Mouse (Mus musculus) embryonic facial prominence, embryonic 12.5 days (tissue): ENCODE measurements around the gene Lrrc75a. TPM values are rescaled to one million over a fixed set of nuclear protein-coding genes. Genes with fewer than 3 reads are reported as not detected.

ENCODE experiments used
- ATAC-seq: fragments of 200-750 bp; cut with Nextera tagmentation; 2 replicates; pipeline ENCODE4 v1.8.0; 2017; ENCODE audit not compliant: insufficient number of reproducible peaks, insufficient read depth, low FRiP score, low TSS enrichment
- H3K27ac ChIP-seq: fragments of 300-500 bp; sonication (generic); 2 replicates; pipeline ENCODE4 v1.5.1; 2016; ENCODE audit warnings: mild to moderate bottlenecking
- H3K27me3 ChIP-seq: fragments of 300-500 bp; sonication (generic); 2 replicates; pipeline ENCODE4 v1.6.1; 2016; ENCODE audit warnings: mild to moderate bottlenecking, moderate library complexity
- H3K36me3 ChIP-seq: fragments of 300-500 bp; sonication (generic); 2 replicates; pipeline ENCODE4 v1.6.1; 2016; ENCODE audit warnings: mild to moderate bottlenecking
- H3K4me1 ChIP-seq: fragments of 300-500 bp; sonication (generic); 2 replicates; pipeline ENCODE4 v1.6.1; 2016
- H3K4me2 ChIP-seq: fragments of 300-500 bp; sonication (generic); replicated peaks from 2 replicates; pipeline ENCODE4 v1.6.1; 2016; ENCODE audit warnings: mild to moderate bottlenecking, moderate library complexity
- H3K4me3 ChIP-seq: fragments of 300-500 bp; sonication (generic); 2 replicates; pipeline ENCODE4 v1.5.1; 2016; ENCODE audit warnings: mild to moderate bottlenecking
- H3K9ac ChIP-seq: fragments of 300-500 bp; sonication (generic); 2 replicates; pipeline ENCODE4 v1.6.1; 2016; ENCODE audit warnings: mild to moderate bottlenecking, moderate library complexity
- H3K9me3 ChIP-seq: fragments of 300-500 bp; sonication (generic); 2 replicates; pipeline ENCODE4 v1.6.1; 2016; ENCODE audit warnings: mild to moderate bottlenecking, moderate library complexity
- WGBS: fragments of 180-500 bp; shearing (Covaris S2); methylation state at CpG from one replicate; pipeline ENCODE4 v1.1.7; 2016; 5-methylcytosine and 5-hydroxymethylcytosine counted together
- polyA plus RNA-seq: library from polyadenylated mRNA; unstranded; fragments of >200 nt; fragmentation: Nextera tagmentation; extraction: Ambion mirVana; gene quantifications from 2 replicates; pipeline ENCODE4 v1.2.1, GENCODE M21; 2016

Lrrc75a gene
- 22.6 and 24.4 TPM in 2 replicates for polyA plus RNA-seq

GRCm38 (mm10) chr11:62647661-62648590, at the start of gene Lrrc75a:
Gene Lrrc75a, minus strand, starts transcription at chr11:62648523.
- Histone ChIP-seq H3K9me3 (no peaks in the 10 kb centered on the region), H3K4me3 (peak within 1 kb of the TSS; percentile 78), H3K27ac (peak within 1 kb of the TSS; percentile 92), H3K4me1 (peaks cover 53% of the 10 kb centered on the region), H3K4me2 (peak within 1 kb of the TSS; percentile 94), H3K27me3 (no peaks in the 10 kb centered on the region), H3K9ac (peak within 1 kb of the TSS; percentile 88), H3K36me3 (0 out of 2 replicates have a peak, but pooled peaks cover 9% of the 10 kb centered on the region)
- under 1% methylated on average over 58 of the region's 86 CpGs for WGBS
- peak; percentile 47 for ATAC-seq

GRCm38 (mm10) chr11:62695126-62695525, 46.8 kb upstream of the Lrrc75a start:
- H3K9ac ChIP-seq, result no peak overlapping the region
- no peak overlapping the region for H3K4me2 ChIP-seq
- H3K27me3 ChIP-seq, result no peaks in the 10 kb centered on the region
- no peak for ATAC-seq
- H3K9me3 ChIP-seq, result no peaks in the 10 kb centered on the region
- H3K27ac ChIP-seq, result no peak overlapping the region
- H3K4me1 ChIP-seq, result no peaks in the 10 kb centered on the region
- 93% methylated on average over 8 of the region's 8 CpGs for WGBS
- no peaks in the 10 kb centered on the region for H3K36me3 ChIP-seq
- no peak overlapping the region for H3K4me3 ChIP-seq

- H3K9ac ChIP-seq, result no peak overlapping the region
- WGBS, result 28% methylated on average over 11 of the region's 11 CpGs
- no peaks in the 10 kb centered on the region for H3K36me3 ChIP-seq
- ATAC-seq, result no peak
- H3K4me2 ChIP-seq, result no peak overlapping the region
- no peaks in the 10 kb centered on the region for H3K9me3 ChIP-seq
- H3K4me3 ChIP-seq, result no peak overlapping the region
- no peaks in the 10 kb centered on the region for H3K4me1 ChIP-seq
- no peak overlapping the region for H3K27ac ChIP-seq
- no peaks in the 10 kb centered on the region for H3K27me3 ChIP-seq
Measured at GRCm38 (mm10) chr11:62693299-62694184, 45.2 kb upstream of the Lrrc75a start.

- Histone ChIP-seq H3K4me3 (no peak overlapping the region), H3K9me3 (no peaks in the 10 kb centered on the region), H3K4me2 (no peak overlapping the region), H3K9ac (no peak overlapping the region), H3K36me3 (no peaks in the 10 kb centered on the region), H3K4me1 (no peaks in the 10 kb centered on the region), H3K27me3 (no peaks in the 10 kb centered on the region), H3K27ac (no peak overlapping the region)
- 88% methylated on average over 3 of the region's 3 CpGs for WGBS
- no peak for ATAC-seq
Measured at GRCm38 (mm10) chr11:62691592-62691991, 43.3 kb upstream of the Lrrc75a start.

- no peaks in the 10 kb centered on the region for H3K27me3 ChIP-seq
- H3K4me1 ChIP-seq, result peaks cover 4% of the 10 kb centered on the region; the same call in 1 of the 2 replicates
- H3K9ac ChIP-seq, result no peak overlapping the region
- H3K4me2 ChIP-seq, result no peak overlapping the region
- no peak overlapping the region for H3K27ac ChIP-seq
- H3K36me3 ChIP-seq, result no peaks in the 10 kb centered on the region
- ATAC-seq, result no peak
- H3K9me3 ChIP-seq, result no peaks in the 10 kb centered on the region
- no peak overlapping the region for H3K4me3 ChIP-seq
- 89% methylated on average over 4 of the region's 4 CpGs for WGBS
Measured at GRCm38 (mm10) chr11:62679954-62680353, 31.6 kb upstream of the Lrrc75a start.

GRCm38 (mm10) chr11:62678778-62679354, 30.5 kb upstream of the Lrrc75a start:
- WGBS, result 79% methylated on average over 7 of the region's 7 CpGs
- Histone ChIP-seq H3K27ac (no peak overlapping the region), H3K9me3 (no peaks in the 10 kb centered on the region), H3K36me3 (no peaks in the 10 kb centered on the region), H3K27me3 (no peaks in the 10 kb centered on the region), H3K9ac (no peak overlapping the region), H3K4me1 (peaks cover 4% of the 10 kb centered on the region; the same call in 1 of the 2 replicates), H3K4me2 (no peak overlapping the region), H3K4me3 (no peak overlapping the region)
- ATAC-seq, result no peak

GRCm38 (mm10) chr11:62676290-62676596, 27.9 kb upstream of the Lrrc75a start:
- H3K4me3 ChIP-seq, result no peak overlapping the region
- no peak overlapping the region for H3K27ac ChIP-seq
- H3K27me3 ChIP-seq, result no peaks in the 10 kb centered on the region
- peaks cover 4% of the 10 kb centered on the region; the same call in 1 of the 2 replicates for H3K4me1 ChIP-seq
- H3K4me2 ChIP-seq, result no peak overlapping the region
- WGBS, result 84% methylated on average over 4 of the region's 4 CpGs
- H3K36me3 ChIP-seq, result no peaks in the 10 kb centered on the region
- H3K9me3 ChIP-seq, result no peaks in the 10 kb centered on the region
- H3K9ac ChIP-seq, result no peak overlapping the region
- ATAC-seq, result no peak

GRCm38 (mm10) chr11:62675480-62676289, 27.4 kb upstream of the Lrrc75a start:
- H3K27ac ChIP-seq, result no peak overlapping the region
- WGBS, result 18% methylated on average over 17 of the region's 17 CpGs
- H3K4me3 ChIP-seq, result peak overlapping the region; percentile 12; the same call in 1 of the 2 replicates

GRCm38 (mm10) chr11:62670006-62670405, 21.7 kb upstream of the Lrrc75a start:
- H3K4me3 ChIP-seq, result no peak overlapping the region

More at GRCm38 (mm10) chr11:62675480-62676289, 27.4 kb upstream of the Lrrc75a start:
- no peaks in the 10 kb centered on the region for H3K36me3 ChIP-seq
- no peaks in the 10 kb centered on the region for H3K27me3 ChIP-seq
- no peaks in the 10 kb centered on the region for H3K9me3 ChIP-seq
- peak overlapping the region; percentile 46 for H3K4me2 ChIP-seq
- H3K9ac ChIP-seq, result peak overlapping the region; percentile 33; the same call in 1 of the 2 replicates
- ATAC-seq, result peak; percentile 87; the same call in 1 of the 2 replicates
- peaks cover 4% of the 10 kb centered on the region; the same call in 1 of the 2 replicates for H3K4me1 ChIP-seq

GRCm38 (mm10) chr11:62669471-62669870, 21.1 kb upstream of the Lrrc75a start:
- peaks cover 24% of the 10 kb centered on the region for H3K36me3 ChIP-seq
- H3K4me2 ChIP-seq, result no peak overlapping the region
- ATAC-seq, result no peak
- H3K4me3 ChIP-seq, result no peak overlapping the region
- H3K27ac ChIP-seq, result no peak overlapping the region
- no peaks in the 10 kb centered on the region for H3K27me3 ChIP-seq
- no peaks in the 10 kb centered on the region for H3K4me1 ChIP-seq
- 69% methylated on average over 12 of the region's 12 CpGs for WGBS
- no peaks in the 10 kb centered on the region for H3K9me3 ChIP-seq
- H3K9ac ChIP-seq, result no peak overlapping the region

More at GRCm38 (mm10) chr11:62670006-62670405, 21.7 kb upstream of the Lrrc75a start:
- no peaks in the 10 kb centered on the region for H3K4me1 ChIP-seq
- 85% methylated on average over 6 of the region's 6 CpGs for WGBS
- no peaks in the 10 kb centered on the region for H3K27me3 ChIP-seq
- H3K9ac ChIP-seq, result no peak overlapping the region
- peaks cover 18% of the 10 kb centered on the region for H3K36me3 ChIP-seq
- H3K27ac ChIP-seq, result no peak overlapping the region
- no peak for ATAC-seq
- H3K4me2 ChIP-seq, result no peak overlapping the region
- H3K9me3 ChIP-seq, result no peaks in the 10 kb centered on the region
